Mouse (Mus musculus): ENCODE measurements around the gene Pcp4.

DNA sequence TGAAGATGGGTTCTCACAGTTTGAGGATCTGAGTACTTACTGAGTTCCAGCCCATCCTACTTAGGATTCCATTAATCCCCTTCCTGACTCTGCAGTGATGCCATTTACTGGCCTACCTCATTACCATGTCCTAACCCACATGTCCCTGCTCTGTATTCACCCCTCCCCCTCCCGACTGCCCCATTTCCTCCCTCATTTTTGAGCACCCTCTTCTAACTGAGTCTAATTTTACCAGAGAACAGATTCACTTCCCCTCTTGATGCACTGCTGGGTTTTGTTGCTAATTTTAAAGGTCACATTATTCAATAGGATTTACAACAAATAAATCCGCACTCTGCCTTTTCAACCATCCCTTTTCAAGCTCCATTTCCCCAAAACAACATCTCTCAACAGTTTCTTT is 73.7 kb downstream of the Pcp4 start:
- TF ChIP-seq CTCF (IDR thresholded peaks at IDR 0.05; ENCODE audit: extremely low read depth, insufficient read depth, insufficient read length, insufficient replicate concordance) (no peak), POLR2A (IDR thresholded peaks at IDR 0.05; ENCODE audit: low read depth, low read length) (no peak)

Measured in spleen, adult 2 months (tissue).